Mouse (Mus musculus) lung, adult 2 months (tissue): ENCODE results near the gene Pax3. TPM values are rescaled to one million over a fixed set of nuclear protein-coding genes. Genes with fewer than 3 reads are reported as not detected.

Experiments
- DNase-seq: peaks from one replicate; pipeline ENCODE4 v3.0.0; 2022
- H3K4me1 ChIP-seq: fragments of 200-500 bp; 2 replicates; pipeline ENCODE4 v1.6.1; 2011; ENCODE audit warnings: low read length; ENCODE audit not compliant: control insufficient read depth, insufficient read depth
- H3K4me3 ChIP-seq: fragments of 200-500 bp; replicated peaks from 2 replicates; pipeline ENCODE3; 2011; ENCODE audit warnings: low read depth, mild to moderate bottlenecking, control low read depth, low read length; ENCODE audit errors: extremely low read depth
- CTCF ChIP-seq: fragments of 200-500 bp; IDR thresholded peaks from 2 replicates; pipeline ENCODE4 v1.5.1; 2011; ENCODE audit warnings: mild to moderate bottlenecking, low read length, control low read depth; ENCODE audit not compliant: insufficient read depth
- POLR2A ChIP-seq: fragments of 200-500 bp; IDR thresholded peaks from 2 replicates; pipeline ENCODE4 v1.6.1; 2011; ENCODE audit warnings: low read depth, mild to moderate bottlenecking, control low read depth, low read length, borderline replicate concordance; ENCODE audit errors: extremely low read depth
- WGBS: fragments of 180-500 bp; shearing (Covaris S2); methylation state at CpG from one replicate; pipeline ENCODE4 v1.1.7; 2018; 5-methylcytosine and 5-hydroxymethylcytosine counted together
- polyA plus RNA-seq: library from polyadenylated mRNA; depleted of rRNA; stranded (reverse); fragments of >200 nt; gene quantifications from 2 replicates; pipeline ENCODE4 v1.2.3, GENCODE M21; 2012; rRNA removed

Gene Pax3
- polyA plus RNA-seq = not detected in 2 replicates

- DNase-seq = no peak
- peaks cover 7% of the 10 kb centered on the region for H3K4me1 ChIP-seq
- peak within 1 kb of the TSS; percentile 42 for H3K4me3 ChIP-seq
- TF ChIP-seq POLR2A (no peak), CTCF (no peak)
- under 1% methylated on average over 37 of the region's 37 CpGs for WGBS
Measured at GRCm38 (mm10) chr1:78196751-78197311, at the start of gene Pax3. Pax3 (minus strand) TSS chr1:78197134.

- no peaks in the 10 kb centered on the region for H3K4me1 ChIP-seq
- 70% methylated on average over 5 of the region's 5 CpGs for WGBS
- no peak for TF ChIP-seq POLR2A
- TF ChIP-seq CTCF = no peak
- H3K4me3 ChIP-seq = no peak overlapping the region
- DNase-seq = no peak
Measured at GRCm38 (mm10) chr1:78234306-78234705, 37.4 kb upstream of the Pax3 start.

- WGBS = 63% methylated on average over 10 of the region's 10 CpGs
- Histone ChIP-seq H3K4me1 (no peaks in the 10 kb centered on the region), H3K4me3 (no peak overlapping the region)
- no peak for DNase-seq
- TF ChIP-seq CTCF (no peak), POLR2A (no peak)
Measured at GRCm38 (mm10) chr1:78231901-78232546, 35.1 kb upstream of the Pax3 start.

GRCm38 (mm10) chr1:78229801-78230200 is 32.9 kb upstream of the Pax3 start:
- no peak for TF ChIP-seq POLR2A
- no peak for TF ChIP-seq CTCF
- no peak for DNase-seq
- no peaks in the 10 kb centered on the region for H3K4me1 ChIP-seq
- H3K4me3 ChIP-seq = no peak overlapping the region

- TF ChIP-seq CTCF (no peak), POLR2A (no peak)
- no peak overlapping the region for H3K4me3 ChIP-seq
- H3K4me1 ChIP-seq = no peaks in the 10 kb centered on the region
- WGBS = 62% methylated on average over 5 of the region's 5 CpGs
- DNase-seq = no peak
Measured at GRCm38 (mm10) chr1:78228771-78229170, 31.8 kb upstream of the Pax3 start.

- no peak for DNase-seq
- Histone ChIP-seq H3K4me1 (peaks cover 3% of the 10 kb centered on the region), H3K4me3 (no peak overlapping the region)
- TF ChIP-seq POLR2A = no peak
- no peak for TF ChIP-seq CTCF
- whole genome bisulfite sequencing = 4% methylated on average over 19 of the region's 19 CpGs
Measured at GRCm38 (mm10) chr1:78218057-78218780, 21.3 kb upstream of the Pax3 start.

GRCm38 (mm10) chr1:78217151-78218034 is 20.5 kb upstream of the Pax3 start:
- Histone ChIP-seq H3K4me1 (peaks cover 3% of the 10 kb centered on the region), H3K4me3 (peak overlapping the region; percentile 33)
- peak; percentile 14 for DNase-seq
- no peak for TF ChIP-seq CTCF
- no peak for TF ChIP-seq POLR2A
- 1% methylated on average over 73 of the region's 79 CpGs for WGBS

GRCm38 (mm10) chr1:78216509-78217141 is 19.7 kb upstream of the Pax3 start:
- peaks cover 3% of the 10 kb centered on the region for H3K4me1 ChIP-seq
- DNase-seq = no peak
- 2% methylated on average over 62 of the region's 79 CpGs for WGBS
- TF ChIP-seq POLR2A (no peak), CTCF (no peak)
- peak overlapping the region; percentile 27 for H3K4me3 ChIP-seq
